Mouse (Mus musculus): Measurements from ENCODE around the gene Fpr-rs3.

Gene Fpr-rs3

DNA sequence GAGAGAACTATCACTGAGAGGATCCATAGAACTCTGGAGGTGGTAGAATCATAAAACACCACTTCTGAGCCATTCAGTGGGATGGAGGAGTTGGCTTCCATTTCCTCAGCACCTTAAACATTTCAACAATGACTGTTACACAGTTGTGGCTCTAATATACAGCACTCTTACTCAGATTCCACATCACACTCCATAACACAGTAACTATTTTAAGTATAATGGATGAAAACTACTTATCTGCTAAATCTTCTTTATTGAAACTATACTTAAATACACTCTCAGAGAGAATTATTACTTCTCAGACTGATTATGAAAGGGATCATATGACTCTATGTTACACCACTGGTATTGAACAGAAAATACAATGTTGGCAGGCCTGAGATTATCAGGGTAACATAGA is at the start of gene Fpr-rs3:
Fpr-rs3 (minus strand) TSS at position 101 of the 400 bp plus-strand sequence.
- DNase-seq = no peak

- DNase-seq = no peak
Observed at GRCm38 (mm10) chr17:20596323-20596722, 28.4 kb downstream of the Fpr-rs3 start, which contains the start of gene Vmn2r110. Gene Vmn2r110, minus strand, starts transcription at chr17:20596423.
